Mouse (Mus musculus) stomach, embryonic 14.5 days (tissue): Measurements from ENCODE around the gene Zranb2. TPM values are rescaled to one million over a fixed set of nuclear protein-coding genes. Genes with fewer than 3 reads are reported as not detected.

Experiments
- ATAC-seq: fragments of 200-750 bp; cut with Nextera tagmentation; 2 replicates; pipeline ENCODE4 v1.8.0; 2017; ENCODE audit warnings: low read depth, moderate TSS enrichment; ENCODE audit not compliant: insufficient number of reproducible peaks, insufficient read depth, low FRiP score
- H3K27ac ChIP-seq: fragments of 300-500 bp; sonication (generic); 2 replicates; pipeline ENCODE4 v1.5.1; 2014; ENCODE audit warnings: mild to moderate bottlenecking, low read length, moderate library complexity, mixed read lengths
- H3K27me3 ChIP-seq: fragments of 300-500 bp; sonication (generic); 2 replicates; pipeline ENCODE4 v1.6.1; 2014; ENCODE audit warnings: low read length, control low read depth, mixed read lengths; ENCODE audit not compliant: control insufficient read depth, insufficient read depth
- H3K36me3 ChIP-seq: fragments of 300-500 bp; sonication (generic); 2 replicates; pipeline ENCODE4 v1.6.1; 2014; ENCODE audit warnings: mild to moderate bottlenecking, control low read depth, low read length, moderate library complexity, mixed read lengths; ENCODE audit not compliant: control insufficient read depth, insufficient read depth
- H3K4me1 ChIP-seq: fragments of 300-500 bp; sonication (generic); 2 replicates; pipeline ENCODE4 v1.6.1; 2014; ENCODE audit warnings: low read length, control low read depth, mixed read lengths; ENCODE audit not compliant: control insufficient read depth, insufficient read depth
- H3K4me2 ChIP-seq: fragments of 300-500 bp; sonication (generic); replicated peaks from 2 replicates; pipeline ENCODE4 v1.6.1; 2014; ENCODE audit warnings: low read depth, low read length, control low read depth
- H3K4me3 ChIP-seq: fragments of 300-500 bp; sonication (generic); 2 replicates; pipeline ENCODE4 v1.5.1; 2014; ENCODE audit warnings: low read depth, low read length, control low read depth
- H3K9ac ChIP-seq: fragments of 300-500 bp; sonication (generic); replicated peaks from 2 replicates; pipeline ENCODE4 v1.6.1; 2014; ENCODE audit warnings: low read depth, mild to moderate bottlenecking, control low read depth, low read length, moderate library complexity, mixed read lengths
- H3K9me3 ChIP-seq: fragments of 300-500 bp; sonication (generic); 2 replicates; pipeline ENCODE4 v1.6.1; 2016; ENCODE audit warnings: low read depth, low read length, control low read depth; ENCODE audit not compliant: control insufficient read depth
- WGBS: fragments of 180-500 bp; shearing (Covaris S2); extraction: QIAGEN DNeasy Blood & Tissue Kit; methylation state at CpG from one replicate; pipeline ENCODE4 v1.1.7; 2014; 5-methylcytosine and 5-hydroxymethylcytosine counted together
- polyA plus RNA-seq: library from polyadenylated mRNA; unstranded; fragments of >200 nt; fragmentation: Nextera tagmentation; extraction: Ambion mirVana; gene quantifications from 2 replicates; pipeline ENCODE4 v1.2.1, GENCODE M21; 2014

Zranb2 gene
- polyA plus RNA-seq, 1 experiment from 2014 or later, result 113 TPM

- peaks cover 8% of the 10 kb centered on the region; the same call in 1 of the 2 replicates for H3K4me1 ChIP-seq
- no peak overlapping the region for H3K4me2 ChIP-seq
- no peak for ATAC-seq
- H3K36me3 ChIP-seq, result no peaks in the 10 kb centered on the region
- 81% methylated on average over 2 of the region's 2 CpGs for WGBS
- no peak overlapping the region for H3K27ac ChIP-seq
- no peak overlapping the region for H3K9ac ChIP-seq
- no peaks in the 10 kb centered on the region for H3K9me3 ChIP-seq
- no peak overlapping the region for H3K4me3 ChIP-seq
- 0 out of 2 replicates have a peak, but pooled peaks cover 4% of the 10 kb centered on the region for H3K27me3 ChIP-seq
Observed at GRCm38 (mm10) chr3:157531585-157531984, 2.4 kb upstream of the Zranb2 start.

- Histone ChIP-seq H3K9ac (peak overlapping the region; percentile 88), H3K27ac (peak overlapping the region; percentile 91), H3K4me2 (peak overlapping the region; percentile 74), H3K4me1 (peaks cover 10% of the 10 kb centered on the region; the same call in 1 of the 2 replicates), H3K36me3 (peaks cover 19% of the 10 kb centered on the region), H3K4me3 (peak overlapping the region; percentile 88), H3K9me3 (no peaks in the 10 kb centered on the region), H3K27me3 (0 out of 2 replicates have a peak, but pooled peaks cover 4% of the 10 kb centered on the region)
- 3% methylated on average over 15 of the region's 15 CpGs for WGBS
- ATAC-seq, result peak; percentile 15; the same call in 1 of the 2 replicates
Observed at GRCm38 (mm10) chr3:157534786-157535415, 941 bp downstream of the Zranb2 start.

- WGBS, result 82% methylated on average over 2 of the region's 2 CpGs
- Histone ChIP-seq H3K27ac (no peak overlapping the region), H3K36me3 (peaks cover 38% of the 10 kb centered on the region), H3K4me2 (no peak overlapping the region), H3K4me3 (no peak overlapping the region), H3K4me1 (no peaks in the 10 kb centered on the region), H3K9me3 (no peaks in the 10 kb centered on the region), H3K27me3 (no peaks in the 10 kb centered on the region), H3K9ac (no peak overlapping the region)
- no peak for ATAC-seq
Observed at GRCm38 (mm10) chr3:157549323-157549722, 15.4 kb downstream of the Zranb2 start.

DNA sequence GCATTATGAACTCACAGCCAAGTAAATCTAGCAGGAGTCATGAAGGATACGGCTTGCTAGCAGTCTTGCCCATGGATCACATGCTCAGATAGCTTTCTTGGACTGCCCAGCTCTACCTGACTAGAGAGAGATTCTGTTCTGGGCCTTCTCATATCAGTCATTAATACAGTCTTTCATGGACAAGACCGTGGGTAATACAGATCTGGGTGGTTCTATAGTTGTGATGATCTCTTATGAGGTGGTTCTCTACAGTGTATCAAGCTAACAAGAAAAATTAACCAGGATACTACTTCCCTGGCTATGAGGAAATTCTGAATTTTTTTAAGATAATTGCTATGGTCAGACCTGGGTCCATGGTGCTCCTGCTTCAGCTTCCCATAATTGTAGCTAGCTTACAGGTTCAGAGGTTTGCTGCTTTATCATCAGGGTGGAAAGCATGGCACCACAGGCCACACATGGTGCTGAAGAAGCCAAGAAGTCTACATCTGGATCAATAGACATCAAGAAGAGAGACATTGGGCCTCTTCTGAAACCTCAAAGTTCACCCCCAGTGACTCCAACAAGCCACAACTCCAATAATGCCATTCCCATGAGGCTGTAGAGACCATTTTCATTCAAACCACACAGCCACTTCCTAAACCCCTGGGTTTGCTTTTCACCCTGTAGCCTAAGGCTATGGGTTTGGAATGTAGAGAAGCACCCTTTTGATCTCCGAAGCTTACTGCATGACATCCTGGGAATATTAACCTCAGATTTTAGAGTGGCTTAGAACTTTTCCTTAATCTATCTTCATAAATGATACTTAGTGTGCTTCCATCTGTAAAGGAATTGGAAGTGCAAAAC, 16.0 kb downstream of the Zranb2 start:
- Histone ChIP-seq H3K36me3 (peaks cover 34% of the 10 kb centered on the region), H3K27me3 (no peaks in the 10 kb centered on the region), H3K4me3 (no peak overlapping the region), H3K4me2 (no peak overlapping the region), H3K9ac (no peak overlapping the region), H3K9me3 (no peaks in the 10 kb centered on the region), H3K27ac (no peak overlapping the region), H3K4me1 (no peaks in the 10 kb centered on the region)
- no peak for ATAC-seq
- WGBS, result 96% methylated on average over 3 of the region's 3 CpGs

DNA sequence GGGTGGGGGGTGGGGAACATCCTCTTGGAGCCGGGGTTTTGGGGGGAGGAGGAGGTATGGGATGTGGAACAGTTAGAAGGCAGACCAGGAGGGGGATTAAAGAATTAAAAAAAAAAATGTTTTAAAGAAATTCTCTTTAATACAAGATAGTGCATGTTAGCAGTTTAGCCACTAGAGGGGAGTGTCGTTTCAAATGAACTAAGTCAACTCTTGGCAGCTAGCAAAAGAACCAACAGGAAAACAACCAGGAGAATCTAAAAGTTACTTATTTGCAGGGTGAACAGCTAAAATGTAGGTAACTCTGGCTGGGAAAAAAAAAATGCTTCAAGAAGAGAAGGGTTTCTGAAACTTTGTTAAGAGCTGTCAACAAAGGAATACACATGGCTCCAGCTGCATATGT, 31.2 kb downstream of the Zranb2 start:
- H3K9ac ChIP-seq, result no peak overlapping the region
- H3K4me3 ChIP-seq, result no peak overlapping the region
- H3K27me3 ChIP-seq, result peaks cover 12% of the 10 kb centered on the region; the same call in 1 of the 2 replicates
- 2% methylated on average over 2 of the region's 2 CpGs for WGBS
- no peak overlapping the region for H3K27ac ChIP-seq
- H3K4me2 ChIP-seq, result no peak overlapping the region
- no peaks in the 10 kb centered on the region for H3K36me3 ChIP-seq
- peaks cover 6% of the 10 kb centered on the region; the same call in 1 of the 2 replicates for H3K4me1 ChIP-seq
- no peak for ATAC-seq
- no peaks in the 10 kb centered on the region for H3K9me3 ChIP-seq

DNA sequence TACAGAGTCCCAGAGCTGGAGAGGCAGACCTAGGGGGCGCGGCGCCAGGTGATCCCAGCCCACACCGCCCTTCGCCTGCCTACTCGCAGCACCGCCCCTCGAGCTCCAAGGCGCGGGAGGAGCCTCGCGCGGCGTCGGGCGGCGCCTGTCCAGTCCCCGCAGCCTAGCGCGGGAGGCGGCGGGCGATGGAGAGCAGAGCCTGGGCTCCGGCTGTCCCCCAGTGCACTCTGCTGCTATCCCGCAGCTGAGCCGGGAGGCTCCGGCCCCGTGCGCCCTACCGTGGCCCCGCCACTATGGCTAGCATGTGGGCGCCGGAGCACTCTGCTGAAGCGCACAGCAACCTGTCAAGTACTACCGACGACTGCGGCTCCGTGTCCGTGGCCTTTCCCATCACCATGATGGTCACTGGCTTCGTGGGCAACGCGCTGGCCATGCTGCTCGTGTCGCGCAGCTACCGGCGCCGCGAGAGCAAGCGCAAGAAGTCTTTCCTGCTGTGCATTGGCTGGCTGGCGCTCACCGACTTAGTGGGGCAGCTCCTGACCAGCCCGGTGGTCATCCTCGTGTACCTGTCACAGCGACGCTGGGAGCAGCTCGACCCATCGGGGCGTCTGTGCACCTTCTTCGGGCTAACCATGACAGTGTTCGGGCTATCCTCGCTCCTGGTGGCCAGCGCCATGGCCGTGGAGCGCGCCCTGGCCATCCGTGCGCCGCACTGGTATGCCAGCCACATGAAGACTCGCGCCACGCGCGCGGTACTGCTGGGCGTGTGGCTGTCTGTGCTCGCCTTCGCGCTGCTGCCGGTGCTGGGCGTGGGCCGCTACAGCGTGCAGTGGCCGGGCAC, 33.0 kb downstream of the Zranb2 start, which contains the start of gene Ptger3:
Ptger3 (plus strand) TSS at position 168 of the 841 bp plus-strand sequence.
- Histone ChIP-seq H3K9ac (peak within 1 kb of the TSS; percentile 36), H3K9me3 (no peaks in the 10 kb centered on the region), H3K4me2 (peak within 1 kb of the TSS; percentile 97), H3K4me3 (peak within 1 kb of the TSS; percentile 55), H3K36me3 (no peaks in the 10 kb centered on the region), H3K27me3 (peaks cover 12% of the 10 kb centered on the region; the same call in 1 of the 2 replicates), H3K27ac (no peak within 1 kb of the TSS), H3K4me1 (peaks cover 6% of the 10 kb centered on the region; the same call in 1 of the 2 replicates)
- ATAC-seq, result peak; percentile 82
- WGBS, result under 1% methylated on average over 84 of the region's 84 CpGs

- Histone ChIP-seq H3K4me1 (peaks cover 6% of the 10 kb centered on the region; the same call in 1 of the 2 replicates), H3K4me2 (peak overlapping the region; percentile 97), H3K9me3 (no peaks in the 10 kb centered on the region), H3K4me3 (peak overlapping the region; percentile 55), H3K27ac (no peak overlapping the region), H3K36me3 (no peaks in the 10 kb centered on the region), H3K9ac (peak overlapping the region; percentile 36; the same call in 1 of the 2 replicates), H3K27me3 (peaks cover 12% of the 10 kb centered on the region; the same call in 1 of the 2 replicates)
- WGBS, result 3% methylated on average over 34 of the region's 34 CpGs
- ATAC-seq, result no peak
Observed at GRCm38 (mm10) chr3:157567566-157568132, 33.7 kb downstream of the Zranb2 start.
